Mouse (Mus musculus): ENCODE measurements around the gene Enpp3. TPM values are rescaled to one million over a fixed set of nuclear protein-coding genes. Genes with fewer than 3 reads are reported as not detected.

The Enpp3 gene
- total RNA-seq, 2 experiments from 2014 or later = 0.85 TPM; not detected in 1

GRCm38 (mm10) chr10:24769496-24769895 is 73.1 kb downstream of the Enpp3 start:
- no peak for ATAC-seq (replicated peaks; ENCODE audit: low FRiP score, poor library complexity, severe bottlenecking)

- ATAC-seq (replicated peaks; ENCODE audit: low FRiP score, poor library complexity, severe bottlenecking) = no peak
These were observed 74.9 kb downstream of the Enpp3 start for GRCm38 (mm10) chr10:24767695-24768094.

- no peak for ATAC-seq (replicated peaks; ENCODE audit: low FRiP score, poor library complexity, severe bottlenecking)
These were observed 76.6 kb downstream of the Enpp3 start for GRCm38 (mm10) chr10:24766061-24766460.

- no peak for ATAC-seq (replicated peaks; ENCODE audit: low FRiP score, poor library complexity, severe bottlenecking)
These were observed 77.4 kb downstream of the Enpp3 start for GRCm38 (mm10) chr10:24765151-24765755.

- no peak for ATAC-seq (replicated peaks; ENCODE audit: low FRiP score, poor library complexity, severe bottlenecking)
These were observed 78.0 kb downstream of the Enpp3 start for GRCm38 (mm10) chr10:24764640-24765039.

GRCm38 (mm10) chr10:24763257-24763656 is 79.4 kb downstream of the Enpp3 start:
- no peak for ATAC-seq (replicated peaks; ENCODE audit: low FRiP score, poor library complexity, severe bottlenecking)

GRCm38 (mm10) chr10:24758326-24758915 is 84.2 kb downstream of the Enpp3 start:
- ATAC-seq (replicated peaks; ENCODE audit: low FRiP score, poor library complexity, severe bottlenecking) = no peak

- no peak; the same call in 1 of the 2 replicates for ATAC-seq (replicated peaks; ENCODE audit: low FRiP score, poor library complexity, severe bottlenecking)
These were observed 87.6 kb downstream of the Enpp3 start for GRCm38 (mm10) chr10:24754874-24755540.

GRCm38 (mm10) chr10:24754251-24754835 is 88.3 kb downstream of the Enpp3 start:
- ATAC-seq (replicated peaks; ENCODE audit: low FRiP score, poor library complexity, severe bottlenecking) = peak; percentile 52

- ATAC-seq (replicated peaks; ENCODE audit: low FRiP score, poor library complexity, severe bottlenecking) = 0 out of 2 replicates have a peak, but pooled peaks have one; percentile 33
These were observed 88.9 kb downstream of the Enpp3 start for GRCm38 (mm10) chr10:24753536-24754250.

GRCm38 (mm10) chr10:24742950-24743487 is 99.6 kb downstream of the Enpp3 start:
- no peak for ATAC-seq (replicated peaks; ENCODE audit: low FRiP score, poor library complexity, severe bottlenecking)

- no peak for ATAC-seq (replicated peaks; ENCODE audit: low FRiP score, poor library complexity, severe bottlenecking)
These were observed 101.1 kb downstream of the Enpp3 start for GRCm38 (mm10) chr10:24741229-24742198.

GRCm38 (mm10) chr10:24739171-24739570 is 103.5 kb downstream of the Enpp3 start:
- no peak for ATAC-seq (replicated peaks; ENCODE audit: low FRiP score, poor library complexity, severe bottlenecking)

- no peak for ATAC-seq (replicated peaks; ENCODE audit: low FRiP score, poor library complexity, severe bottlenecking)
These were observed 104.2 kb downstream of the Enpp3 start for GRCm38 (mm10) chr10:24738456-24738855.

- ATAC-seq (replicated peaks; ENCODE audit: low FRiP score, poor library complexity, severe bottlenecking) = no peak
These were observed 107.4 kb downstream of the Enpp3 start for GRCm38 (mm10) chr10:24735027-24735777.

- ATAC-seq (replicated peaks; ENCODE audit: low FRiP score, poor library complexity, severe bottlenecking) = no peak
These were observed 115.1 kb downstream of the Enpp3 start for GRCm38 (mm10) chr10:24727478-24727877.

GRCm38 (mm10) chr10:24725197-24725596 is 117.4 kb downstream of the Enpp3 start:
- no peak for ATAC-seq (replicated peaks; ENCODE audit: low FRiP score, poor library complexity, severe bottlenecking)
